Mouse (Mus musculus) ES-E14 (cell line): ENCODE results near the gene Cacnb4. TPM values are rescaled to one million over a fixed set of nuclear protein-coding genes. Genes with fewer than 3 reads are reported as not detected.

ENCODE experiments used
- DNase-seq: peaks from one replicate; pipeline ENCODE4 v3.0.0-alpha.2; 2013; ENCODE audit warnings: low read depth, low spot score
- H3K27ac ChIP-seq: 2 replicates; pipeline ENCODE4 v1.5.1; 2012; ENCODE audit warnings: low read depth, mild to moderate bottlenecking, low read length, moderate library complexity, mixed read lengths; ENCODE audit not compliant: poor library complexity, insufficient read depth, severe bottlenecking
- H3K36me3 ChIP-seq: 2 replicates; pipeline ENCODE4 v1.6.1; 2012; ENCODE audit warnings: mild to moderate bottlenecking, low read length, moderate library complexity, mixed read lengths; ENCODE audit not compliant: control insufficient read depth, poor library complexity, insufficient read depth, severe bottlenecking
- H3K4me1 ChIP-seq, 2 experiments: fragments of 150-350 bp in 1 of 2; sonication (generic) in 1 of 2; 2 replicates each; pipeline ENCODE4 v1.6.1; 2012; ENCODE audit warnings: low read length in 2 of 2, mild to moderate bottlenecking in 1 of 2, mixed read lengths in 1 of 2; ENCODE audit not compliant: control insufficient read depth in 2 of 2, insufficient read depth in 2 of 2, poor library complexity in 1 of 2
- H3K4me3 ChIP-seq, 2 experiments: fragments of 150-350 bp in 1 of 2; sonication (generic) in 1 of 2; 2 replicates each; pipeline ENCODE4 v1.5.1; 2012; ENCODE audit warnings: low read length in 2 of 2, low read depth in 1 of 2, mild to moderate bottlenecking in 1 of 2, mixed read lengths in 1 of 2; ENCODE audit not compliant: insufficient read depth in 1 of 2, poor library complexity in 1 of 2, severe bottlenecking in 1 of 2
- H3K9ac ChIP-seq: 2 replicates; pipeline ENCODE4 v1.6.1; 2012; ENCODE audit warnings: low read depth, mild to moderate bottlenecking, low read length, mixed read lengths; ENCODE audit not compliant: poor library complexity, insufficient read depth, severe bottlenecking
- H3K9me3 ChIP-seq: fragments of 150-350 bp; sonication (generic); 2 replicates; pipeline ENCODE4 v1.6.1; 2012; ENCODE audit warnings: low read depth, mild to moderate bottlenecking, low read length; ENCODE audit not compliant: control insufficient read depth, insufficient read depth
- CHD2 ChIP-seq: IDR thresholded peaks from 2 replicates; pipeline ENCODE4 v1.6.1; 2014; ENCODE audit warnings: mild to moderate bottlenecking, low read depth, low read length, inconsistent platforms
- HCFC1 ChIP-seq: IDR thresholded peaks from 2 replicates; pipeline ENCODE4 v1.6.1; 2012; ENCODE audit warnings: low read length, inconsistent platforms, borderline replicate concordance; ENCODE audit not compliant: insufficient read depth
- MAFK ChIP-seq: IDR thresholded peaks from 2 replicates; pipeline ENCODE4 v1.6.1; 2014; ENCODE audit warnings: mild to moderate bottlenecking, low read depth, low read length, inconsistent platforms; ENCODE audit not compliant: insufficient read depth
- ZC3H11A ChIP-seq: IDR thresholded peaks from 2 replicates; pipeline ENCODE4 v1.6.1; 2012; ENCODE audit warnings: low read depth, mild to moderate bottlenecking, inconsistent platforms, low read length, borderline replicate concordance
- ZNF384 ChIP-seq: IDR thresholded peaks from 2 replicates; pipeline ENCODE4 v1.6.1; 2012; ENCODE audit warnings: low read depth, low read length, inconsistent platforms
- in situ Hi-C, 2 experiments: fragments of 600-800 bp; cut with MboI; formaldehyde crosslinking; loops; one replicate each; pipeline ENCODE4 v1.15.1; 2025; ENCODE audit warnings: low sequenced_read_pairs in 2 of 2, inconsistent platforms in 1 of 2; ENCODE audit not compliant: unreplicated experiment in 2 of 2
- total RNA-seq: library from RNA; depleted of rRNA; stranded (reverse); fragments of 300-350 nt; gene quantifications from 2 replicates; pipeline ENCODE4 v1.2.3, GENCODE M21; 2012

Cacnb4 gene
- total RNA-seq, 1 experiment, result 0.09 TPM

GRCm38 (mm10) chr2:52618804-52619203 is 57.8 kb downstream of the Cacnb4 start:
- no peak for DNase-seq
- Histone ChIP-seq H3K4me3 (no peak overlapping the region), H3K27ac (no peak overlapping the region), H3K36me3 (no peaks in the 10 kb centered on the region), H3K9me3 (no peaks in the 10 kb centered on the region), H3K4me1 (no peaks in the 10 kb centered on the region; a peak in 1 of 4 replicates), H3K9ac (no peak overlapping the region)
- no peak for TF ChIP-seq ZC3H11A
- TF ChIP-seq MAFK, result no peak
- no peak for TF ChIP-seq HCFC1
- TF ChIP-seq CHD2, result no peak
- TF ChIP-seq ZNF384, result no peak
- in situ Hi-C loops, result no loop called here

- in situ Hi-C loops, result no loop called here
- Histone ChIP-seq H3K27ac (no peak overlapping the region), H3K4me3 (no peak overlapping the region), H3K9me3 (no peaks in the 10 kb centered on the region), H3K9ac (no peak overlapping the region), H3K36me3 (no peaks in the 10 kb centered on the region), H3K4me1 (no peaks in the 10 kb centered on the region)
- no peak for DNase-seq
- no peak for TF ChIP-seq HCFC1
- TF ChIP-seq ZNF384, result no peak
- no peak for TF ChIP-seq MAFK
- no peak for TF ChIP-seq CHD2
- no peak for TF ChIP-seq ZC3H11A
These were observed 61.2 kb downstream of the Cacnb4 start for GRCm38 (mm10) chr2:52615429-52615828.

GRCm38 (mm10) chr2:52613888-52614287 is 62.7 kb downstream of the Cacnb4 start:
- Histone ChIP-seq H3K4me1 (no peaks in the 10 kb centered on the region), H3K9me3 (no peaks in the 10 kb centered on the region), H3K9ac (no peak overlapping the region), H3K27ac (no peak overlapping the region), H3K36me3 (no peaks in the 10 kb centered on the region), H3K4me3 (no peak overlapping the region)
- TF ChIP-seq ZNF384, result no peak
- no peak for TF ChIP-seq HCFC1
- DNase-seq, result no peak
- in situ Hi-C loops, result no loop called here

GRCm38 (mm10) chr2:52609486-52609885 is 67.1 kb downstream of the Cacnb4 start:
- no peak for TF ChIP-seq MAFK
- no peak for TF ChIP-seq HCFC1
- no peak for TF ChIP-seq CHD2
- TF ChIP-seq ZNF384, result no peak
- DNase-seq, result no peak
- H3K27ac ChIP-seq, result no peak overlapping the region
- no peak overlapping the region for H3K4me3 ChIP-seq
- in situ Hi-C loops, result no loop called here
- no peaks in the 10 kb centered on the region for H3K9me3 ChIP-seq
- H3K9ac ChIP-seq, result no peak overlapping the region
- H3K4me1 ChIP-seq, result peaks cover 2 to 3% of the 10 kb centered on the region in 2 experiments; a peak in 1 of 4 replicates
- H3K36me3 ChIP-seq, result no peaks in the 10 kb centered on the region

- TF ChIP-seq MAFK, result no peak
- TF ChIP-seq ZNF384, result no peak
- no peak for TF ChIP-seq CHD2
- no peak for TF ChIP-seq HCFC1
- TF ChIP-seq ZC3H11A, result no peak
- H3K36me3 ChIP-seq, result no peaks in the 10 kb centered on the region
- H3K4me3 ChIP-seq, result no peak overlapping the region
- H3K4me1 ChIP-seq, result peaks cover 2 to 3% of the 10 kb centered on the region in 2 experiments; a peak in 1 of 4 replicates
- in situ Hi-C loops, result no loop called here
- no peaks in the 10 kb centered on the region for H3K9me3 ChIP-seq
- no peak overlapping the region for H3K27ac ChIP-seq
- H3K9ac ChIP-seq, result no peak overlapping the region
- no peak for DNase-seq
These were observed 68.7 kb downstream of the Cacnb4 start for GRCm38 (mm10) chr2:52607857-52608485.
